Mouse (Mus musculus) spleen, adult 2 months (tissue): ENCODE measurements around the gene Pamr1.

Experiments
- CTCF ChIP-seq: fragments of 200-500 bp; IDR thresholded peaks from 2 replicates; pipeline ENCODE4 v1.5.1; 2011; ENCODE audit warnings: mild to moderate bottlenecking, inconsistent platforms; ENCODE audit not compliant: insufficient read depth, insufficient read length, insufficient replicate concordance; ENCODE audit errors: extremely low read depth
- POLR2A ChIP-seq: fragments of 200-500 bp; IDR thresholded peaks from 2 replicates; pipeline ENCODE4 v1.6.1; 2011; ENCODE audit warnings: low read depth, low read length, inconsistent platforms

DNA sequence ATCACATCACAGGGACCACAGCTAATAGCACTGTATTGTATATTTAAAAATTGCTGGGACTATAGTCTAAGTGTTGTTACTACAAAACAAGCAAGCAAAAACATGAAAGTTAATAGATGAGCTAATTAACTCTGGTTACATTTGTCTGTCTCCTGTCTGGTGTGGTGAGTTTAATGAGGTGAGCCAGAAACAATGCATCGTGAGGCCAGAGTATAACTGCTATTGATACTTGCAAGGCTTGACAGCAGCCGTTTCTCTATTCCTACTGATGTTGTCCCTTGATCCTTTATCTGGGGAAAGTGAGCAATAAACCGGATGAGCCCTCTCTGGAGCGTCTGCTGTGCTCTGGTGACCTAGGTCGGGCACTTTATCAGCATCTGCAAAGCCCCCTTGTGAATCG, 119.8 kb downstream of the Pamr1 start:
- no peak for TF ChIP-seq CTCF
- no peak for TF ChIP-seq POLR2A
